In genomic region chr13:44020851-44021250, GRCm38 (mm10) we compare ENCODE assay signal across 23 mouse cellular contexts.
DNase-seq lines count a peak whose midpoint lies in the region; ATAC-seq and TF ChIP-seq lines count a peak whose summit lies in the region.
"Had no signal": no experiment of that assay in that cellular context is flagged by ENCODE, and none has a peak within 500 bp of the region (broad histone marks: within the 10 kb centered on the region; RNA-seq: fewer than 3 reads in every experiment).

No protein-coding gene starts in this region.

- TF ChIP-seq POLR2A in brain, embryonic 14.5 days (IDR thresholded peaks at IDR 0.05; ENCODE audit: borderline replicate concordance, extremely low read depth, insufficient read depth, insufficient read length, poor library complexity, severe bottlenecking) = no peak

- TF ChIP-seq EP300 in lung, postnatal 0 days (IDR thresholded peaks at IDR 0.05) = no peak

- H3K36me3 ChIP-seq in midbrain, embryonic 10.5 days = no peaks in the 10 kb centered on the region
- H3K36me3 ChIP-seq in midbrain, postnatal 0 days (ENCODE audit: insufficient read depth, low read length) = no peaks in the 10 kb centered on the region
- H3K36me3 ChIP-seq in lung, postnatal 0 days (ENCODE audit: insufficient read depth, low read length) = no peaks in the 10 kb centered on the region
- H3K36me3 ChIP-seq: embryonic facial prominence, embryonic 13.5 days; hindbrain, embryonic 12.5 days; hindbrain, embryonic 15.5 days had no signal

- no peak for ATAC-seq in midbrain, postnatal 0 days (ENCODE audit: low FRiP score)
- no peak for ATAC-seq in lung, postnatal 0 days
- ATAC-seq in monocyte, adult 5-6 weeks (replicated peaks; ENCODE audit: insufficient number of reproducible peaks, low FRiP score, low TSS enrichment, poor library complexity, severe bottlenecking) = no peak
- ATAC-seq: forebrain, embryonic 14.5 days; intestine, postnatal 0 days had no signal

- 0 out of 2 replicates have a peak overlapping the region, but pooled peaks have one; percentile 38 for H3K27ac ChIP-seq in midbrain, embryonic 10.5 days (replicated peaks)
- no peak overlapping the region for H3K27ac ChIP-seq in midbrain, postnatal 0 days (ENCODE audit: low read depth, low read length)
- H3K27ac ChIP-seq in lung, postnatal 0 days (ENCODE audit: low read length) = no peak overlapping the region
- H3K27ac ChIP-seq: embryonic facial prominence, embryonic 13.5 days; gastrocnemius, adult 2 months; hindbrain, embryonic 12.5 days; hindbrain, embryonic 15.5 days had no signal

- H3K27me3 ChIP-seq in midbrain, embryonic 10.5 days (ENCODE audit: low read depth, poor library complexity, severe bottlenecking) = peaks cover 98% of the 10 kb centered on the region
- H3K27me3 ChIP-seq in midbrain, postnatal 0 days (ENCODE audit: insufficient read depth, low read length) = 0 out of 2 replicates have a peak, but pooled peaks cover 2% of the 10 kb centered on the region
- H3K27me3 ChIP-seq in lung, postnatal 0 days (replicated peaks; ENCODE audit: insufficient read depth, low read length) = no peaks in the 10 kb centered on the region
- H3K27me3 ChIP-seq: embryonic facial prominence, embryonic 13.5 days had no signal

- intact Hi-C loops in left cerebral cortex, postnatal 36 days (cut with DNase I) = no loop called here

- no peaks in the 10 kb centered on the region for H3K9me3 ChIP-seq in midbrain, embryonic 10.5 days (replicated peaks)
- H3K9me3 ChIP-seq in midbrain, postnatal 0 days (ENCODE audit: low read length) = no peaks in the 10 kb centered on the region
- H3K9me3 ChIP-seq in lung, postnatal 0 days (ENCODE audit: low read length) = no peaks in the 10 kb centered on the region
- H3K9me3 ChIP-seq: embryonic facial prominence, embryonic 13.5 days; hindbrain, embryonic 12.5 days; hindbrain, embryonic 15.5 days had no signal

- H3K4me2 ChIP-seq in midbrain, postnatal 0 days (ENCODE audit: low read depth, low read length, poor library complexity, severe bottlenecking) = no peak overlapping the region
- no peak overlapping the region for H3K4me2 ChIP-seq in lung, postnatal 0 days (replicated peaks; ENCODE audit: low read depth, low read length)
- H3K4me2 ChIP-seq: embryonic facial prominence, embryonic 13.5 days; heart, embryonic 11.5 days; hindbrain, embryonic 12.5 days; hindbrain, embryonic 15.5 days had no signal

- no peak overlapping the region for H3K9ac ChIP-seq in midbrain, postnatal 0 days (replicated peaks; ENCODE audit: low read length, poor library complexity, severe bottlenecking)
- H3K9ac ChIP-seq in lung, postnatal 0 days (replicated peaks; ENCODE audit: low read depth) = no peak overlapping the region
- H3K9ac ChIP-seq: embryonic facial prominence, embryonic 13.5 days; hindbrain, embryonic 12.5 days; hindbrain, embryonic 15.5 days had no signal

- TF ChIP-seq CTCF in midbrain, postnatal 0 days (IDR thresholded peaks at IDR 0.05) = no peak
- no peak for TF ChIP-seq CTCF in brain, embryonic 14.5 days (IDR thresholded peaks at IDR 0.05; ENCODE audit: borderline replicate concordance, extremely low read depth, insufficient read depth, insufficient read length)
- TF ChIP-seq CTCF in lung, postnatal 0 days (IDR thresholded peaks at IDR 0.05) = no peak

- peaks cover 50% of the 10 kb centered on the region for H3K4me1 ChIP-seq in midbrain, embryonic 10.5 days
- H3K4me1 ChIP-seq in midbrain, postnatal 0 days (ENCODE audit: insufficient read depth, low read length) = peaks cover 5% of the 10 kb centered on the region; the same call in 1 of the 2 replicates
- no peaks in the 10 kb centered on the region for H3K4me1 ChIP-seq in lung, postnatal 0 days (ENCODE audit: insufficient read depth, low read depth, low read length)

- WGBS in midbrain, embryonic 10.5 days = 18% methylated on average over 7 of the region's 7 CpGs
- WGBS in midbrain, postnatal 0 days = 32% methylated on average over 7 of the region's 7 CpGs
- 60% methylated on average over 7 of the region's 7 CpGs for WGBS in lung, postnatal 0 days

- peak; percentile 27 for DNase-seq in embryo, embryonic 10.5 days (ENCODE audit: low spot score)
- DNase-seq in embryo, embryonic 10 days (ENCODE audit: low spot score) = no peak
- DNase-seq in midbrain, embryonic 10.5 days (ENCODE audit: low spot score) = no peak
- no peak for DNase-seq in midbrain, postnatal 0 days (ENCODE audit: low spot score)
- peak; percentile 19 for DNase-seq in brain, embryonic 14.5 days (ENCODE audit: low read depth)
- no peak for DNase-seq in lung, postnatal 0 days (ENCODE audit: low spot score)
- DNase-seq in left cerebral cortex, postnatal 36 days (ENCODE audit: low spot score in 2 of 2) = no peak
- DNase-seq: adrenal gland, postnatal 14 days; cerebellum, adult 11-12 months; cerebellum, adult 8-10 months; cerebellum, postnatal 10 days; cerebellum, postnatal 36 days; gastrocnemius, adult 2 months; gastrocnemius, postnatal 14 days; heart, adult 11 months had no signal

- no peak overlapping the region for H3K4me3 ChIP-seq in midbrain, embryonic 10.5 days
- no peak overlapping the region for H3K4me3 ChIP-seq in midbrain, postnatal 0 days (ENCODE audit: low read depth, low read length)
- H3K4me3 ChIP-seq in lung, postnatal 0 days (ENCODE audit: low read depth, low read length) = no peak overlapping the region
- H3K4me3 ChIP-seq: embryonic facial prominence, embryonic 13.5 days; erythroblast, embryonic 14.5 days; gastrocnemius, adult 2 months; hindbrain, embryonic 12.5 days; hindbrain, embryonic 15.5 days had no signal

Comparison
In these comparisons a context has a peak if more than half of its experiments do, and no peak if none do; other contexts are left out.
1. DNase-seq: peak in embryo, embryonic 10.5 days (single experiment) and brain, embryonic 14.5 days (single experiment); none in embryo, embryonic 10 days (single experiment), midbrain, embryonic 10.5 days (single experiment), midbrain, postnatal 0 days (single experiment), lung, postnatal 0 days (single experiment) and left cerebral cortex, postnatal 36 days (0 of 2).